Mouse (Mus musculus) stomach, postnatal 0 days (tissue): ENCODE measurements around the gene A630076J17Rik.

Experiments used
- CTCF ChIP-seq: IDR thresholded peaks from 2 replicates; pipeline ENCODE4 v1.5.1; 2016; ENCODE audit warnings: antibody characterized with exemption, low read depth, mild to moderate bottlenecking, moderate library complexity
- EP300 ChIP-seq: optimal IDR thresholded peaks from 2 replicates; pipeline ENCODE3; 2016; ENCODE audit warnings: antibody characterized with exemption

DNA sequence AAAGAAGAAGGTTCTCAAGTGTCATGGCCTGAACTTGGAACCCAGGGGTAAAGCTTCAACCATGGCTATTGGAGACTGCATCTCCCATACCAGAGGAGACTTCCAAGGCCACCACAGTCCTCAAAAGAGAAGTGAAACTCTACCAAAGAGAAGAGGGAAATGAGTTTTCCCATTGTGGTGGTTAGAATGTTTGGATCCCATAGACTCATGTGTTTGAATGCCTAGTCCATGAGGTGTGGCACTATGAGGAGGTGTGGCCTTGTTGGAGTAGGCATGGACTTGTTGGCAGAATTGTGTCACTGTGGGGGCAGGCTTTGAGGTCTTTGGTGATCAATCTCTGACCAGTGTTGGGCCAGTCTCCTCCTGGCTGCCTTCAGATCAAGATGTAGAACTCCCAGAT lies 25.2 kb upstream of the A630076J17Rik start:
- TF ChIP-seq EP300 (no peak), CTCF (no peak)
